Mouse (Mus musculus) C2C12 (cell line): ENCODE results near the gene Zcchc18. TPM values are rescaled to one million over a fixed set of nuclear protein-coding genes. Genes with fewer than 3 reads are reported as not detected.
"Not testable (repeated sequence)": the region's sequence is repeated elsewhere in the genome, so short reads cannot be mapped to it uniquely, and the experiment has no call there.

ENCODE experiments used
- H3K27me3 ChIP-seq: one replicate; pipeline ENCODE4 v1.6.1; 2011; ENCODE audit not compliant: control insufficient read depth, insufficient read depth, insufficient read length
- H3K36me3 ChIP-seq: one replicate; pipeline ENCODE4 v1.6.1; 2011; ENCODE audit not compliant: control insufficient read depth, insufficient read depth
- H3K4me3 ChIP-seq: one replicate; pipeline ENCODE4 v1.5.1; 2011; ENCODE audit warnings: mild to moderate bottlenecking, control low read depth; ENCODE audit not compliant: poor library complexity, insufficient read depth, severe bottlenecking
- H3K79me2 ChIP-seq: one replicate; pipeline ENCODE4 v1.6.1; 2011; ENCODE audit not compliant: control insufficient read depth, insufficient read depth
- H3K79me3 ChIP-seq: one replicate; pipeline ENCODE4 v1.6.1; 2011; ENCODE audit warnings: low read depth, control low read depth
- H3ac ChIP-seq: one replicate; pipeline ENCODE3; 2011; ENCODE audit warnings: low read depth; ENCODE audit not compliant: control insufficient read depth, insufficient read length
- CEBPB ChIP-seq: IDR thresholded peaks from one replicate; pipeline ENCODE4 v1.6.1; 2011; ENCODE audit warnings: low read depth, mild to moderate bottlenecking, control low read depth, moderate library complexity
- CTCF ChIP-seq: IDR thresholded peaks from one replicate; pipeline ENCODE4 v1.5.1; 2011; ENCODE audit not compliant: control insufficient read depth, insufficient read depth, insufficient read length
- FOSL1 ChIP-seq: IDR thresholded peaks from one replicate; pipeline ENCODE4 v1.8.0; 2011; ENCODE audit warnings: mild to moderate bottlenecking, low read length; ENCODE audit not compliant: poor library complexity, insufficient read depth, severe bottlenecking
- MAX ChIP-seq: IDR thresholded peaks from one replicate; pipeline ENCODE4 v1.6.1; 2011; ENCODE audit warnings: mild to moderate bottlenecking, control low read depth
- MYOD1 ChIP-seq: IDR thresholded peaks from one replicate; pipeline ENCODE4 v1.6.1; 2011; ENCODE audit warnings: low read depth; ENCODE audit not compliant: control insufficient read depth, insufficient read length
- MYOG ChIP-seq: IDR thresholded peaks from one replicate; pipeline ENCODE4 v1.6.1; 2011; ENCODE audit not compliant: control insufficient read depth, insufficient read length; ENCODE audit errors: extremely low read depth
- USF1 ChIP-seq: IDR thresholded peaks from one replicate; pipeline ENCODE4 v1.6.1; 2011; ENCODE audit warnings: low read depth, mild to moderate bottlenecking, control low read depth, moderate library complexity
- long read RNA-seq, 2 experiments: library from polyadenylated mRNA; unstranded; transcript quantifications; one replicate each; pipeline ENCODE4 v2.0.0; 2019 to 2020
- polyA plus RNA-seq: library from polyadenylated mRNA; unstranded; fragments of >200 nt; fragmentation: generic; extraction: Trizol; gene quantifications from one replicate; pipeline ENCODE4 v1.2.1, GENCODE M21; 2012; ENCODE audit warnings: missing spikeins

Zcchc18 gene
- 0.04 TPM for polyA plus RNA-seq
- long read RNA-seq, experiment 1: 0 reads
- long read RNA-seq, experiment 2: 0 reads

- TF ChIP-seq CTCF (no peak), CEBPB (no peak), MAX (no peak), USF1 (no peak), FOSL1 (no peak), MYOG (no peak), MYOD1 (no peak)
- H3K4me3 ChIP-seq: no peak within 1 kb of the TSS
- no peaks in the 10 kb centered on the region for H3K79me2 ChIP-seq
- H3K27me3 ChIP-seq: no peaks in the 10 kb centered on the region
- no peaks in the 10 kb centered on the region for H3K79me3 ChIP-seq
- no peaks in the 10 kb centered on the region for H3K36me3 ChIP-seq
- no peak within 1 kb of the TSS for H3ac ChIP-seq
Measured at GRCm38 (mm10) chrX:136992978-136993547, at the start of gene Zcchc18. Gene Zcchc18, plus strand, starts transcription at chrX:136993155.

DNA sequence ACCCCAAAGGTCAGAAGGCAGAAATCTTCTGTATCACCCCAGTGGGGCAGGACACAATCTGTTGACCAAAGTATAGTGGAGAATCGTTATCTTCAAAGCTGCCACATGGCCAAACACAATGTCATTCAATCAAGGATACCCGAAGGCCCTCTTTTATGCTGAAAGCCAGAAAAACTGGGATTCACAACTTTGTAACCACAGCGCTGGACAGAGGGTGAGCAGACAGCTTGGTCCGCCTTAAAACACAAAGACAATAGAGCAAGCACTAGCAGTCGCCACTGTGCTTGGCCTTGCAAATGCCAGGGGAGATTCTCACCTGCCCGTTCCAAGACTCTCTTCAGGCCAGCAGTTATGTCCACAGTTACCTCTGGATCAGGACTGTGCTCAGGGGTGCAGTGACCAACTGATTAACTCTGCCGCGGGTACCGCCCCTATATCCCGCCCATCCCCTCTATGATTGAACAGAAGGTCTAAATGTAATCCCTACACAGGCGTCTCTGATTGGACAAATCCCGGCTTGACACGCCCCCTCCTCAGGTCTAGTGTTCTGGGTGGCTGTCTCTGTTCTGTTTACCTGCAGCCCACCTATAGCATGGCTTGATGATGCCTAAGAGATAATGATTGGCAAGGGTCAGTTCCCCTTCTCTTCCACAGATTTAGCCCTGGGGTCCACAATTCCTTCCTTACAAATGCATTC, 35.2 kb upstream of the Zcchc18 start:
- not testable (repeated sequence) for H3K79me3 ChIP-seq, H3K36me3 ChIP-seq, H3K79me2 ChIP-seq, H3ac ChIP-seq, H3K27me3 ChIP-seq, H3K4me3 ChIP-seq

DNA sequence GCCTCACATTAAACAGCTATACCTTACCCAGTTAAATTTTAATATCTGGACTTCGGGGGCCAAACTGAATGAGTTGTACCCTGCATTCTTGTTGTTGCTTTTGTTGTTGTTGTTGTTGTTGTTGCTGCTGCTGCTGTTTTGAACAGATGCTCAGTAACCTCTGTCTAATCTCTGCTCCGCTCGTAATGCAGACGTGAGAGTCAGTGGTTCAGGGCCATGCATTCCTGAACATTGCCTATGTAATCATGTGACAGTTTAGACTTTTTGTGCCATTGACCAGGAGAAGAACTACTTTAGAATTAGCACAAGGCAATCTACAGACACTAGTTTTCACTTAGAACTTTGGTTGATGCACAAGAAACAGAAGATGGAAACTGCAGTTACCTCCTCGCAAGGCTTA, 34.7 kb upstream of the Zcchc18 start:
- H3K27me3 ChIP-seq, H3ac ChIP-seq, H3K79me3 ChIP-seq, H3K4me3 ChIP-seq, H3K79me2 ChIP-seq, H3K36me3 ChIP-seq: not testable (repeated sequence)

GRCm38 (mm10) chrX:136959688-136960087, 33.3 kb upstream of the Zcchc18 start:
- no peak overlapping the region for H3ac ChIP-seq
- H3K79me2 ChIP-seq: no peaks in the 10 kb centered on the region
- no peaks in the 10 kb centered on the region for H3K27me3 ChIP-seq
- no peaks in the 10 kb centered on the region for H3K79me3 ChIP-seq
- no peaks in the 10 kb centered on the region for H3K36me3 ChIP-seq
- H3K4me3 ChIP-seq: no peak overlapping the region
- no peak for TF ChIP-seq USF1
- no peak for TF ChIP-seq CEBPB
- no peak for TF ChIP-seq MAX
- no peak for TF ChIP-seq FOSL1

GRCm38 (mm10) chrX:136975397-136975796, 17.6 kb upstream of the Zcchc18 start, which contains the start of gene Tmsb15b2:
Gene Tmsb15b2, minus strand, starts transcription at chrX:136975497.
- H3K36me3 ChIP-seq, H3K4me3 ChIP-seq: not testable (repeated sequence)

GRCm38 (mm10) chrX:136976424-136977084, 16.4 kb upstream of the Zcchc18 start, which contains the start of the genes Tmsb15l and Tmsb15b1:
Gene Tmsb15l, minus strand, starts transcription at chrX:136976869.
Gene Tmsb15b1, minus strand, starts transcription at chrX:136976874.
- Histone ChIP-seq H3K36me3 (no peaks in the 10 kb centered on the region), H3ac (no peak within 1 kb of the TSS), H3K27me3 (no peaks in the 10 kb centered on the region), H3K4me3 (no peak within 1 kb of the TSS), H3K79me3 (no peaks in the 10 kb centered on the region), H3K79me2 (no peaks in the 10 kb centered on the region)
- TF ChIP-seq CTCF (no peak), USF1 (no peak), MAX (no peak), MYOG (no peak), FOSL1 (no peak), MYOD1 (no peak), CEBPB (no peak)

More at GRCm38 (mm10) chrX:136975397-136975796, 17.6 kb upstream of the Zcchc18 start, which contains the start of gene Tmsb15b2:
- H3K79me3 ChIP-seq, H3K27me3 ChIP-seq, H3K79me2 ChIP-seq, H3ac ChIP-seq: not testable (repeated sequence)
